Comparison of ENCODE assay signal across 24 mouse cellular contexts in genomic region chr5:106636423-106636946, GRCm38 (mm10). TPM values are rescaled to one million over a fixed set of nuclear protein-coding genes. Genes with fewer than 3 reads are reported as not detected.
"Had no signal": no experiment of that assay in that cellular context is flagged by ENCODE, and none has a peak within 500 bp of the region (broad histone marks: within the 10 kb centered on the region; RNA-seq: fewer than 3 reads in every experiment).

No protein-coding gene starts in this region.

- H3K27me3 ChIP-seq: intestine, embryonic 15.5 days; limb, embryonic 12.5 days; limb, embryonic 15.5 days; midbrain, embryonic 12.5 days; midbrain, embryonic 15.5 days; neural tube, embryonic 12.5 days; neural tube, embryonic 15.5 days had no signal

- ATAC-seq: intestine, embryonic 15.5 days; liver, postnatal 0 days; midbrain, embryonic 15.5 days had no signal

- H3K4me1 ChIP-seq: intestine, embryonic 15.5 days; limb, embryonic 15.5 days; neural tube, embryonic 12.5 days had no signal

- H3K4me3 ChIP-seq: intestine, embryonic 15.5 days; limb, embryonic 12.5 days; limb, embryonic 15.5 days; midbrain, embryonic 12.5 days; midbrain, embryonic 15.5 days; neural tube, embryonic 12.5 days; neural tube, embryonic 15.5 days had no signal

- H3K4me2 ChIP-seq: intestine, embryonic 15.5 days; limb, embryonic 12.5 days; limb, embryonic 15.5 days; liver, embryonic 11.5 days; midbrain, embryonic 12.5 days; midbrain, embryonic 15.5 days; neural tube, embryonic 12.5 days; neural tube, embryonic 15.5 days had no signal

- DNase-seq: kidney, adult 18-20 months; kidney, adult 9 months; kidney, postnatal 14 days; kidney, postnatal 4 days; liver, postnatal 0 days; right cerebral cortex, adult 18-20 months; right cerebral cortex, postnatal 14 days; right cerebral cortex, postnatal 4 days; thymus, adult 2 months; thymus, postnatal 14 days; thymus, postnatal 4 days had no signal

- H3K27ac ChIP-seq: intestine, embryonic 15.5 days; limb, embryonic 12.5 days; limb, embryonic 15.5 days; liver, embryonic 14.5 days; macrophage; midbrain, embryonic 12.5 days; midbrain, embryonic 15.5 days; neural tube, embryonic 12.5 days; neural tube, embryonic 15.5 days; stomach, postnatal 0 days had no signal

- H3K9ac ChIP-seq: intestine, embryonic 15.5 days; limb, embryonic 12.5 days; limb, embryonic 15.5 days; liver, embryonic 14.5 days; liver, postnatal 0 days; midbrain, embryonic 12.5 days; midbrain, embryonic 15.5 days; neural tube, embryonic 12.5 days; neural tube, embryonic 15.5 days had no signal

- H3K9me3 ChIP-seq: intestine, embryonic 15.5 days; limb, embryonic 12.5 days; limb, embryonic 15.5 days; midbrain, embryonic 12.5 days; midbrain, embryonic 15.5 days; neural tube, embryonic 12.5 days; neural tube, embryonic 15.5 days had no signal

RNA-seq across cellular contexts. Expression of gene Gm17304, which starts 27.6 kb away (rescaled TPM):
- polyA plus RNA-seq: intestine, embryonic 15.5 days; kidney, embryonic 16.5 days; limb, embryonic 12.5 days; limb, embryonic 15.5 days; liver, embryonic 11.5 days; liver, embryonic 14.5 days; liver, postnatal 0 days; macrophage; midbrain, embryonic 12.5 days; midbrain, embryonic 15.5 days; neural tube, embryonic 12.5 days; neural tube, embryonic 15.5 days; stomach, embryonic 14.5 days; stomach, postnatal 0 days; thymus, adult 2 months had no signal
